Mouse (Mus musculus) forebrain, embryonic 16.5 days (tissue): ENCODE measurements around the gene Cfap54. TPM values are rescaled to one million over a fixed set of nuclear protein-coding genes. Genes with fewer than 3 reads are reported as not detected.
A peak's percentile ranks its signal among the peaks of the same experiment; 100 is the strongest.

ENCODE experiments used
- ATAC-seq: fragments of 200-750 bp; cut with Nextera tagmentation; 2 replicates; pipeline ENCODE4 v1.8.0; 2017; ENCODE audit warnings: mild to moderate bottlenecking, moderate library complexity
- H3K27ac ChIP-seq: fragments of 300-500 bp; sonication (generic); 2 replicates; pipeline ENCODE4 v1.5.1; 2014; ENCODE audit warnings: low read length, control low read depth
- H3K27me3 ChIP-seq: fragments of 300-500 bp; sonication (generic); replicated peaks from 2 replicates; pipeline ENCODE4 v1.6.1; 2014; ENCODE audit warnings: low read length; ENCODE audit not compliant: control insufficient read depth, insufficient read depth
- H3K36me3 ChIP-seq: fragments of 300-500 bp; sonication (generic); 2 replicates; pipeline ENCODE4 v1.6.1; 2014; ENCODE audit not compliant: control insufficient read depth, insufficient read depth
- H3K4me1 ChIP-seq: fragments of 300-500 bp; sonication (generic); replicated peaks from 2 replicates; pipeline ENCODE4 v1.6.1; 2014; ENCODE audit warnings: low read length; ENCODE audit not compliant: control insufficient read depth, insufficient read depth
- H3K4me2 ChIP-seq: fragments of 300-500 bp; sonication (generic); 2 replicates; pipeline ENCODE4 v1.6.1; 2014; ENCODE audit warnings: mild to moderate bottlenecking, low read length, control low read depth
- H3K4me3 ChIP-seq: fragments of 300-500 bp; sonication (generic); replicated peaks from 2 replicates; pipeline ENCODE4 v1.5.1; 2014; ENCODE audit warnings: mild to moderate bottlenecking, low read length, control low read depth
- H3K9ac ChIP-seq: fragments of 300-500 bp; sonication (generic); replicated peaks from 2 replicates; pipeline ENCODE4 v1.6.1; 2014; ENCODE audit warnings: low read depth, low read length, control low read depth
- H3K9me3 ChIP-seq: fragments of 300-500 bp; sonication (generic); 2 replicates; pipeline ENCODE4 v1.6.1; 2016; ENCODE audit warnings: low read length; ENCODE audit not compliant: control insufficient read depth
- WGBS: fragments of 180-500 bp; shearing (Covaris S2); extraction: QIAGEN DNeasy Blood & Tissue Kit; methylation state at CpG from one replicate; pipeline ENCODE4 v1.1.7; 2014; 5-methylcytosine and 5-hydroxymethylcytosine counted together
- polyA plus RNA-seq: library from polyadenylated mRNA; unstranded; fragments of >200 nt; fragmentation: Nextera tagmentation; extraction: Ambion mirVana; gene quantifications from 2 replicates; pipeline ENCODE4 v1.2.1, GENCODE M21; 2015

Cfap54 gene
- polyA plus RNA-seq, 1 experiment from 2014 or later, result 2.3 TPM

GRCm38 (mm10) chr10:93088396-93089048, 7.1 kb upstream of the Cfap54 start:
- 64% methylated on average over 11 of the region's 11 CpGs for WGBS
- H3K27ac ChIP-seq, result no peak overlapping the region
- H3K4me2 ChIP-seq, result no peak overlapping the region
- peaks cover 5% of the 10 kb centered on the region for H3K4me1 ChIP-seq
- no peaks in the 10 kb centered on the region for H3K9me3 ChIP-seq
- H3K36me3 ChIP-seq, result no peaks in the 10 kb centered on the region
- H3K9ac ChIP-seq, result no peak overlapping the region
- no peak overlapping the region for H3K4me3 ChIP-seq
- no peaks in the 10 kb centered on the region for H3K27me3 ChIP-seq
- ATAC-seq, result no peak

GRCm38 (mm10) chr10:93087504-93087903, 6.1 kb upstream of the Cfap54 start:
- WGBS, result 87% methylated on average over 7 of the region's 7 CpGs
- Histone ChIP-seq H3K4me2 (no peak overlapping the region), H3K27me3 (no peaks in the 10 kb centered on the region), H3K9ac (no peak overlapping the region), H3K4me3 (no peak overlapping the region), H3K27ac (no peak overlapping the region), H3K36me3 (no peaks in the 10 kb centered on the region), H3K9me3 (no peaks in the 10 kb centered on the region), H3K4me1 (peaks cover 11% of the 10 kb centered on the region)
- no peak for ATAC-seq

- no peaks in the 10 kb centered on the region for H3K36me3 ChIP-seq
- H3K9me3 ChIP-seq, result no peaks in the 10 kb centered on the region
- WGBS, result 8% methylated on average over 8 of the region's 8 CpGs
- H3K4me3 ChIP-seq, result no peak overlapping the region
- no peak overlapping the region; the same call in 1 of the 2 replicates for H3K9ac ChIP-seq
- peak overlapping the region; percentile 71 for H3K27ac ChIP-seq
- H3K4me2 ChIP-seq, result peak overlapping the region; percentile 32
- no peaks in the 10 kb centered on the region for H3K27me3 ChIP-seq
- ATAC-seq, result peak; percentile 52
- peaks cover 16% of the 10 kb centered on the region for H3K4me1 ChIP-seq
Measured at GRCm38 (mm10) chr10:93083963-93084340, 2.5 kb upstream of the Cfap54 start.

GRCm38 (mm10) chr10:93083198-93083962, 2.0 kb upstream of the Cfap54 start:
- Histone ChIP-seq H3K36me3 (no peaks in the 10 kb centered on the region), H3K4me3 (peak overlapping the region; percentile 31), H3K27me3 (no peaks in the 10 kb centered on the region), H3K4me2 (peak overlapping the region; percentile 52), H3K9me3 (no peaks in the 10 kb centered on the region), H3K4me1 (peaks cover 16% of the 10 kb centered on the region), H3K27ac (peak overlapping the region; percentile 70), H3K9ac (peak overlapping the region; percentile 57)
- ATAC-seq, result peak; percentile 69
- whole genome bisulfite sequencing, result 2% methylated on average over 17 of the region's 17 CpGs

GRCm38 (mm10) chr10:93079486-93079885, 1.9 kb downstream of the Cfap54 start:
- no peaks in the 10 kb centered on the region for H3K9me3 ChIP-seq
- no peak overlapping the region for H3K27ac ChIP-seq
- H3K9ac ChIP-seq, result no peak overlapping the region
- WGBS, result 98% methylated on average over 3 of the region's 3 CpGs
- no peaks in the 10 kb centered on the region for H3K27me3 ChIP-seq
- no peak overlapping the region for H3K4me2 ChIP-seq
- no peak overlapping the region for H3K4me3 ChIP-seq
- no peaks in the 10 kb centered on the region for H3K36me3 ChIP-seq
- no peak for ATAC-seq
- H3K4me1 ChIP-seq, result peaks cover 16% of the 10 kb centered on the region

GRCm38 (mm10) chr10:93077935-93078479, 3.4 kb downstream of the Cfap54 start:
- H3K9ac ChIP-seq, result no peak overlapping the region
- no peaks in the 10 kb centered on the region for H3K9me3 ChIP-seq
- no peak for ATAC-seq
- peaks cover 7% of the 10 kb centered on the region for H3K4me1 ChIP-seq
- no peak overlapping the region for H3K4me3 ChIP-seq
- no peak overlapping the region for H3K4me2 ChIP-seq
- 80% methylated on average over 11 of the region's 11 CpGs for WGBS
- H3K36me3 ChIP-seq, result no peaks in the 10 kb centered on the region
- no peak overlapping the region for H3K27ac ChIP-seq
- H3K27me3 ChIP-seq, result no peaks in the 10 kb centered on the region

GRCm38 (mm10) chr10:93076376-93076775, 5.0 kb downstream of the Cfap54 start:
- peaks cover 5% of the 10 kb centered on the region for H3K4me1 ChIP-seq
- H3K27ac ChIP-seq, result no peak overlapping the region
- no peak overlapping the region for H3K9ac ChIP-seq
- no peak overlapping the region for H3K4me2 ChIP-seq
- H3K9me3 ChIP-seq, result no peaks in the 10 kb centered on the region
- 85% methylated on average over 9 of the region's 9 CpGs for WGBS
- H3K27me3 ChIP-seq, result no peaks in the 10 kb centered on the region
- no peak for ATAC-seq
- no peak overlapping the region for H3K4me3 ChIP-seq
- H3K36me3 ChIP-seq, result no peaks in the 10 kb centered on the region

- Histone ChIP-seq H3K9ac (no peak overlapping the region), H3K9me3 (no peaks in the 10 kb centered on the region), H3K27me3 (no peaks in the 10 kb centered on the region), H3K4me3 (no peak overlapping the region), H3K4me2 (no peak overlapping the region), H3K4me1 (peaks cover under 1% of the 10 kb centered on the region), H3K36me3 (no peaks in the 10 kb centered on the region), H3K27ac (no peak overlapping the region)
- 40% methylated on average over 8 of the region's 8 CpGs for WGBS
- no peak for ATAC-seq
Measured at GRCm38 (mm10) chr10:93075856-93076255, 5.6 kb downstream of the Cfap54 start.

GRCm38 (mm10) chr10:93072769-93073168, 8.6 kb downstream of the Cfap54 start:
- Histone ChIP-seq H3K9me3 (no peaks in the 10 kb centered on the region), H3K36me3 (no peaks in the 10 kb centered on the region), H3K27me3 (no peaks in the 10 kb centered on the region), H3K27ac (no peak overlapping the region), H3K4me2 (no peak overlapping the region), H3K4me1 (0 out of 2 replicates have a peak, but pooled peaks cover 2% of the 10 kb centered on the region), H3K9ac (no peak overlapping the region), H3K4me3 (no peak overlapping the region)
- 85% methylated on average over 2 of the region's 2 CpGs for WGBS
- ATAC-seq, result no peak
